Mouse (Mus musculus): Measurements from ENCODE around the gene Cldn2. TPM values are rescaled to one million over a fixed set of nuclear protein-coding genes. Genes with fewer than 3 reads are reported as not detected.

Gene Cldn2
- polyA plus RNA-seq, 1 experiment from 2014 or later, result 0.11 TPM

GRCm38 (mm10) chrX:139813299-139814002 lies 12.8 kb downstream of the Cldn2 start:
- peak overlapping the region; percentile 65; the same call in 1 of the 2 replicates for H3K27ac ChIP-seq (ENCODE audit: low read depth, low read length)
- peak overlapping the region; percentile 52 for H3K4me2 ChIP-seq
- ATAC-seq (replicated peaks; ENCODE audit: low FRiP score), result peak; percentile 70
- no peaks in the 10 kb centered on the region; the same call in none of the 2 replicates for H3K27me3 ChIP-seq (replicated peaks; ENCODE audit: control insufficient read depth, insufficient read depth, low read length)
- DNase-seq (ENCODE audit: low spot score), result no peak
- H3K4me1 ChIP-seq (replicated peaks; ENCODE audit: control insufficient read depth, insufficient read depth, low read length), result peaks cover 8% of the 10 kb centered on the region
- 54% methylated on average over 9 of the region's 9 CpGs for WGBS
- no peak overlapping the region; the same call in 1 of the 2 replicates for H3K9ac ChIP-seq (ENCODE audit: low read depth, low read length)
- H3K9me3 ChIP-seq (ENCODE audit: control insufficient read depth, low read length), result no peaks in the 10 kb centered on the region
- no peak overlapping the region for H3K4me3 ChIP-seq (ENCODE audit: low read depth, low read length)
- H3K36me3 ChIP-seq (ENCODE audit: control insufficient read depth, insufficient read depth, low read length), result no peaks in the 10 kb centered on the region

- ATAC-seq (replicated peaks; ENCODE audit: low FRiP score) (peak; percentile 85), DNase-seq (ENCODE audit: low spot score) (no peak)
- H3K4me3 ChIP-seq (ENCODE audit: low read depth, low read length), result no peak overlapping the region
- no peak overlapping the region; the same call in 1 of the 2 replicates for H3K9ac ChIP-seq (ENCODE audit: low read depth, low read length)
- H3K27ac ChIP-seq (ENCODE audit: low read depth, low read length), result peak overlapping the region; percentile 65
- peaks cover 8% of the 10 kb centered on the region for H3K4me1 ChIP-seq (replicated peaks; ENCODE audit: control insufficient read depth, insufficient read depth, low read length)
- peak overlapping the region; percentile 52 for H3K4me2 ChIP-seq
- no peaks in the 10 kb centered on the region for H3K36me3 ChIP-seq (ENCODE audit: control insufficient read depth, insufficient read depth, low read length)
- H3K27me3 ChIP-seq (replicated peaks; ENCODE audit: control insufficient read depth, insufficient read depth, low read length), result no peaks in the 10 kb centered on the region; the same call in none of the 2 replicates
- H3K9me3 ChIP-seq (ENCODE audit: control insufficient read depth, low read length), result no peaks in the 10 kb centered on the region
- 50% methylated on average over 8 of the region's 8 CpGs for WGBS
Observed at GRCm38 (mm10) chrX:139814018-139814635, 13.5 kb downstream of the Cldn2 start.

- H3K27me3 ChIP-seq (replicated peaks; ENCODE audit: control insufficient read depth, insufficient read depth, low read length), result no peaks in the 10 kb centered on the region; the same call in none of the 2 replicates
- DNase-seq (ENCODE audit: low spot score), result no peak
- H3K4me3 ChIP-seq (ENCODE audit: low read depth, low read length), result no peak overlapping the region
- H3K4me1 ChIP-seq (replicated peaks; ENCODE audit: control insufficient read depth, insufficient read depth, low read length), result peaks cover 8% of the 10 kb centered on the region
- H3K4me2 ChIP-seq, result no peak overlapping the region
- no peak for ATAC-seq (replicated peaks; ENCODE audit: low FRiP score)
- no peak overlapping the region for H3K27ac ChIP-seq (ENCODE audit: low read depth, low read length)
- H3K36me3 ChIP-seq (ENCODE audit: control insufficient read depth, insufficient read depth, low read length), result no peaks in the 10 kb centered on the region
- H3K9me3 ChIP-seq (ENCODE audit: control insufficient read depth, low read length), result no peaks in the 10 kb centered on the region
- H3K9ac ChIP-seq (ENCODE audit: low read depth, low read length), result no peak overlapping the region
- WGBS, result 71% methylated on average over 5 of the region's 5 CpGs
Observed at GRCm38 (mm10) chrX:139815201-139815600, 14.6 kb downstream of the Cldn2 start.

DNA sequence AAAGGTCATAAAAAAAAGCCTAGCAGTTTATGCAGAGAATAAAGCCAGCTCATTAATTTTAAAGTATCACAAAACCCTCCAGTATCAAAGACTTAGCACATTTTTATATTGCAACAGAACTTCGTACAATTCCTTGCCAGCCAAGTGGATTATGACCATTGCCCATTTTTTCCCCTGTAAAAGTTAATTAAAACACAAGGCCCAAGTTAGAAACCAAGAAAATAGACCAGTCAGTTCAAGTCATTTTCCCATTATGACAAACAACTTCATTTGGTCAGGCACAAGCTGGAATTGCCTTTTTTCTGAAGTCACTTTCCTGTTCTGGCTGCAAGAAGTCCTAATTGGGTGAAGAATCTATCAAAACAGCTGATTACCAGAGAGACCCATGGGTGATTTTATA lies 24.8 kb downstream of the Cldn2 start:
- no peak overlapping the region for H3K4me2 ChIP-seq
- H3K27me3 ChIP-seq (replicated peaks; ENCODE audit: control insufficient read depth, insufficient read depth, low read length), result peaks cover 4% of the 10 kb centered on the region
- H3K36me3 ChIP-seq (ENCODE audit: control insufficient read depth, insufficient read depth, low read length), result no peaks in the 10 kb centered on the region
- H3K4me3 ChIP-seq (ENCODE audit: low read depth, low read length), result no peak overlapping the region
- ATAC-seq (replicated peaks; ENCODE audit: low FRiP score), result no peak
- no peaks in the 10 kb centered on the region for H3K9me3 ChIP-seq (ENCODE audit: control insufficient read depth, low read length)
- WGBS, result 85% methylated on average over 1 of the region's 1 CpGs
- H3K9ac ChIP-seq (ENCODE audit: low read depth, low read length), result no peak overlapping the region
- no peak for DNase-seq (ENCODE audit: low spot score)
- H3K27ac ChIP-seq (ENCODE audit: low read depth, low read length), result no peak overlapping the region
- no peaks in the 10 kb centered on the region for H3K4me1 ChIP-seq (replicated peaks; ENCODE audit: control insufficient read depth, insufficient read depth, low read length)

DNA sequence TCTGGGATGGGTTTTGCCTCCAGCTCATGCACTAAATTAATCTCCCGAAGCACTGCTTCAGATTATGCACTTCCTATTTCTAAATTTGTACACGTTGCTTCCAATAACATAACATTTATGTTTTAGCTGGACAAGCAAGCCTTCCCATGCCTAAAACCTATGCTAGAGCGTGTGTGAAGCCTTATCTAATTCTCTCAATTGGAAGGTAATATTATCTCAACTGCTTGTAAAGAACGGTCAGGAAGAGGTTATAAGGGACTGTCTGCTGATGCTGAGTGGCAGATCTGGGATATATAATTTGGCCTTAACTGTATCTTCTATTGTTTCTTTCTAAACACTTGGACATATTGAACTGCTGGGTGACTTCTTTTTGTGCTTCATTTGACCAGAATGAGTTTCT lies 26.3 kb downstream of the Cldn2 start:
- Histone ChIP-seq H3K4me1 (replicated peaks; ENCODE audit: control insufficient read depth, insufficient read depth, low read length) (no peaks in the 10 kb centered on the region), H3K4me3 (ENCODE audit: low read depth, low read length) (no peak overlapping the region), H3K4me2 (no peak overlapping the region), H3K9me3 (ENCODE audit: control insufficient read depth, low read length) (no peaks in the 10 kb centered on the region), H3K27ac (ENCODE audit: low read depth, low read length) (no peak overlapping the region), H3K36me3 (ENCODE audit: control insufficient read depth, insufficient read depth, low read length) (no peaks in the 10 kb centered on the region), H3K9ac (ENCODE audit: low read depth, low read length) (no peak overlapping the region), H3K27me3 (replicated peaks; ENCODE audit: control insufficient read depth, insufficient read depth, low read length) (peaks cover 2% of the 10 kb centered on the region)
- DNase-seq (ENCODE audit: low spot score) (no peak), ATAC-seq (replicated peaks; ENCODE audit: low FRiP score) (no peak)
- 54% methylated on average over 4 of the region's 4 CpGs for WGBS

GRCm38 (mm10) chrX:139828363-139829092 lies 27.9 kb downstream of the Cldn2 start:
- Histone ChIP-seq H3K27ac (ENCODE audit: low read depth, low read length) (no peak overlapping the region), H3K4me2 (no peak overlapping the region), H3K36me3 (ENCODE audit: control insufficient read depth, insufficient read depth, low read length) (no peaks in the 10 kb centered on the region), H3K9me3 (ENCODE audit: control insufficient read depth, low read length) (no peaks in the 10 kb centered on the region), H3K27me3 (replicated peaks; ENCODE audit: control insufficient read depth, insufficient read depth, low read length) (no peaks in the 10 kb centered on the region; the same call in none of the 2 replicates), H3K4me3 (ENCODE audit: low read depth, low read length) (no peak overlapping the region), H3K9ac (ENCODE audit: low read depth, low read length) (no peak overlapping the region), H3K4me1 (replicated peaks; ENCODE audit: control insufficient read depth, insufficient read depth, low read length) (no peaks in the 10 kb centered on the region)
- DNase-seq (ENCODE audit: low spot score), result no peak
- ATAC-seq (replicated peaks; ENCODE audit: low FRiP score), result no peak
- WGBS, result 80% methylated on average over 6 of the region's 6 CpGs

GRCm38 (mm10) chrX:139832464-139832863 lies 31.8 kb downstream of the Cldn2 start:
- H3K9ac ChIP-seq (ENCODE audit: low read depth, low read length), result no peak overlapping the region
- no peaks in the 10 kb centered on the region; the same call in none of the 2 replicates for H3K27me3 ChIP-seq (replicated peaks; ENCODE audit: control insufficient read depth, insufficient read depth, low read length)
- H3K27ac ChIP-seq (ENCODE audit: low read depth, low read length), result no peak overlapping the region
- no peak overlapping the region for H3K4me2 ChIP-seq
- H3K4me3 ChIP-seq (ENCODE audit: low read depth, low read length), result no peak overlapping the region
- ATAC-seq (replicated peaks; ENCODE audit: low FRiP score), result peak; percentile 36
- no peak for DNase-seq (ENCODE audit: low spot score)
- no peaks in the 10 kb centered on the region for H3K4me1 ChIP-seq (replicated peaks; ENCODE audit: control insufficient read depth, insufficient read depth, low read length)
- 21% methylated on average over 5 of the region's 5 CpGs for WGBS
- H3K9me3 ChIP-seq (ENCODE audit: control insufficient read depth, low read length), result no peaks in the 10 kb centered on the region
- no peaks in the 10 kb centered on the region for H3K36me3 ChIP-seq (ENCODE audit: control insufficient read depth, insufficient read depth, low read length)

- no peaks in the 10 kb centered on the region for H3K4me1 ChIP-seq (replicated peaks; ENCODE audit: control insufficient read depth, insufficient read depth, low read length)
- no peak overlapping the region for H3K4me2 ChIP-seq
- H3K9ac ChIP-seq (ENCODE audit: low read depth, low read length), result no peak overlapping the region
- H3K27ac ChIP-seq (ENCODE audit: low read depth, low read length), result no peak overlapping the region
- H3K9me3 ChIP-seq (ENCODE audit: control insufficient read depth, low read length), result no peaks in the 10 kb centered on the region
- WGBS, result 45% methylated on average over 3 of the region's 3 CpGs
- H3K27me3 ChIP-seq (replicated peaks; ENCODE audit: control insufficient read depth, insufficient read depth, low read length), result no peaks in the 10 kb centered on the region; the same call in 1 of the 2 replicates
- no peak overlapping the region for H3K4me3 ChIP-seq (ENCODE audit: low read depth, low read length)
- DNase-seq (ENCODE audit: low spot score), result no peak
- no peak for ATAC-seq (replicated peaks; ENCODE audit: low FRiP score)
- H3K36me3 ChIP-seq (ENCODE audit: control insufficient read depth, insufficient read depth, low read length), result no peaks in the 10 kb centered on the region
Observed at GRCm38 (mm10) chrX:139839057-139839456, 38.4 kb downstream of the Cldn2 start.

Data from liver, embryonic 11.5 days (tissue).